Comparison of ENCODE assay signal across 24 mouse cellular contexts in genomic region chr2:146728693-146729092, GRCm38 (mm10).
DNase-seq lines count a peak whose midpoint lies in the region; ATAC-seq and TF ChIP-seq lines count a peak whose summit lies in the region.
"Had no signal": no experiment of that assay in that cellular context is flagged by ENCODE, and none has a peak within 500 bp of the region (broad histone marks: within the 10 kb centered on the region; RNA-seq: fewer than 3 reads in every experiment).

No protein-coding gene starts in this region.

- H3K27me3 ChIP-seq in MEL (ENCODE audit: control insufficient read depth in 1 of 2, insufficient read depth in 2 of 2, low read length in 2 of 2), result no peaks in the 10 kb centered on the region
- H3K27me3 ChIP-seq in heart, embryonic 10.5 days (ENCODE audit: insufficient read depth, poor library complexity, severe bottlenecking), result no peaks in the 10 kb centered on the region
- H3K27me3 ChIP-seq: embryonic facial prominence, embryonic 15.5 days had no signal

- no peak overlapping the region for H3K4me3 ChIP-seq in MEL (ENCODE audit: control insufficient read depth in 1 of 2, insufficient read depth in 1 of 2, low read depth in 2 of 2, low read length in 2 of 2)
- no peak overlapping the region for H3K4me3 ChIP-seq in heart, embryonic 10.5 days
- H3K4me3 ChIP-seq in lung, adult 2 months (replicated peaks; ENCODE audit: extremely low read depth, low read depth, low read length), result no peak overlapping the region
- H3K4me3 ChIP-seq: embryonic facial prominence, embryonic 13.5 days; embryonic facial prominence, embryonic 15.5 days; erythroblast, embryonic 14.5 days; forebrain, embryonic 10.5 days; forebrain, embryonic 12.5 days had no signal

- TF ChIP-seq CTCF in MEL (IDR thresholded peaks at IDR 0.05 in 2 of 3, conservative IDR thresholded peaks at IDR 0.05 in 1 of 3; ENCODE audit: control insufficient read depth in 1 of 3, insufficient read depth in 1 of 3, low read depth in 2 of 3, low read length in 3 of 3, poor library complexity in 1 of 3, severe bottlenecking in 1 of 3), result no peak
- no peak for TF ChIP-seq CTCF in lung, adult 2 months (IDR thresholded peaks at IDR 0.05; ENCODE audit: insufficient read depth, low read length)

- peak overlapping the region; percentile 56 for H3K27ac ChIP-seq in MEL (ENCODE audit: control insufficient read depth, low read depth, low read length)
- no peak overlapping the region for H3K27ac ChIP-seq in heart, embryonic 10.5 days
- H3K27ac ChIP-seq: embryonic facial prominence, embryonic 13.5 days; embryonic facial prominence, embryonic 15.5 days; forebrain, embryonic 10.5 days; forebrain, embryonic 12.5 days had no signal

- no peak for TF ChIP-seq POLR2A in MEL (IDR thresholded peaks at IDR 0.05; ENCODE audit: control insufficient read depth in 1 of 2, insufficient read depth in 1 of 2, low read depth in 1 of 2, low read length in 2 of 2, poor library complexity in 1 of 2)
- TF ChIP-seq POLR2A in lung, adult 2 months (IDR thresholded peaks at IDR 0.05; ENCODE audit: borderline replicate concordance, extremely low read depth, low read depth, low read length), result no peak

- H3K4me1 ChIP-seq in MEL (ENCODE audit: control insufficient read depth in 1 of 2, insufficient read depth in 2 of 2, low read length in 2 of 2), result peaks cover 7 to 18% of the 10 kb centered on the region in 2 experiments
- H3K4me1 ChIP-seq in heart, embryonic 10.5 days, result no peaks in the 10 kb centered on the region
- H3K4me1 ChIP-seq in lung, adult 2 months (ENCODE audit: control insufficient read depth, insufficient read depth, low read length), result no peaks in the 10 kb centered on the region
- H3K4me1 ChIP-seq: embryonic facial prominence, embryonic 13.5 days; embryonic facial prominence, embryonic 15.5 days had no signal

- TF ChIP-seq EP300 in MEL (IDR thresholded peaks at IDR 0.05; ENCODE audit: low read depth in 1 of 2, low read length in 2 of 2), result peak; percentile 45 to 83

- H3K36me3 ChIP-seq in MEL (ENCODE audit: control insufficient read depth in 1 of 2, insufficient read depth in 2 of 2, low read length in 2 of 2), result peaks cover 0 to 31% of the 10 kb centered on the region in 2 experiments; a peak in 2 of 4 replicates
- no peaks in the 10 kb centered on the region for H3K36me3 ChIP-seq in heart, embryonic 10.5 days
- H3K36me3 ChIP-seq: embryonic facial prominence, embryonic 13.5 days; embryonic facial prominence, embryonic 15.5 days; forebrain, embryonic 10.5 days; forebrain, embryonic 12.5 days had no signal

- ATAC-seq in granulocyte monocyte progenitor cell, adult 5-6 weeks (replicated peaks; ENCODE audit: poor library complexity, severe bottlenecking), result peak; percentile 40; the same call in 1 of the 2 replicates
- ATAC-seq in megakaryocyte, adult 5-6 weeks (ENCODE audit: poor library complexity, severe bottlenecking), result peak; percentile 51; the same call in 1 of the 2 replicates
- ATAC-seq: forebrain, embryonic 14.5 days; forebrain, embryonic 16.5 days had no signal

- DNase-seq in MEL (ENCODE audit: low read depth, low spot score) (peak; percentile 81), MEL-GATA-1-ER (ENCODE audit: extremely low read depth, low read depth) (peak; percentile 85)
- DNase-seq in heart, embryonic 10.5 days (ENCODE audit: low spot score), result no peak
- no peak for DNase-seq in right cerebral cortex, postnatal 4 days
- no peak for DNase-seq in cerebellum, postnatal 10 days
- DNase-seq in lung, adult 2 months, result no peak
- DNase-seq: adrenal gland, adult 2 months; adrenal gland, postnatal 10 days; adrenal gland, postnatal 25 days; cerebellum, adult 11 months; cerebellum, adult 18-20 months; cerebellum, adult 8-10 months; cerebellum, adult 9-11 months; cerebellum, postnatal 25 days; embryo, embryonic 11 days had no signal

- TF ChIP-seq RAD21 in MEL (IDR thresholded peaks at IDR 0.05; ENCODE audit: low read depth, low read length), result no peak

- no peaks in the 10 kb centered on the region for H3K9me3 ChIP-seq in MEL (replicated peaks; ENCODE audit: insufficient read depth, low read length)
- no peaks in the 10 kb centered on the region for H3K9me3 ChIP-seq in heart, embryonic 10.5 days
- H3K9me3 ChIP-seq: embryonic facial prominence, embryonic 13.5 days; embryonic facial prominence, embryonic 15.5 days; forebrain, embryonic 10.5 days; forebrain, embryonic 12.5 days had no signal

- H3K79me2 ChIP-seq in MEL (ENCODE audit: control insufficient read depth, insufficient read depth, low read length, poor library complexity), result no peaks in the 10 kb centered on the region

- no peak overlapping the region for H3K9ac ChIP-seq in MEL (ENCODE audit: control insufficient read depth, low read depth, low read length, poor library complexity, severe bottlenecking)
- H3K9ac ChIP-seq: embryonic facial prominence, embryonic 13.5 days; embryonic facial prominence, embryonic 15.5 days; forebrain, embryonic 12.5 days had no signal

TF ChIP-seq in MEL, 35 proteins besides CTCF, POLR2A, EP300 and RAD21:
- no peak for TF ChIP-seq MAX (IDR thresholded peaks at IDR 0.05; ENCODE audit: low read length)
- no peak for TF ChIP-seq BHLHE40 (IDR thresholded peaks at IDR 0.05; ENCODE audit: borderline replicate concordance, low read depth, low read length)
- TF ChIP-seq MYB (IDR thresholded peaks at IDR 0.05; ENCODE audit: low read depth, low read length), result no peak
- no peak for TF ChIP-seq CHD2 (IDR thresholded peaks at IDR 0.05; ENCODE audit: low read length)
- TF ChIP-seq RCOR1 (IDR thresholded peaks at IDR 0.05; ENCODE audit: low read depth, low read length), result 0 out of 2 replicates have a peak, but pooled peaks have one; percentile 40
- no peak for TF ChIP-seq ZKSCAN1 (IDR thresholded peaks at IDR 0.05; ENCODE audit: low read depth, low read length)
- no peak for TF ChIP-seq MAFK (IDR thresholded peaks at IDR 0.05; ENCODE audit: borderline replicate concordance, low read depth, low read length)
- peak; percentile 92 for TF ChIP-seq ETS1 (IDR thresholded peaks at IDR 0.05; ENCODE audit: low read depth, low read length)
- no peak for TF ChIP-seq NELFE (IDR thresholded peaks at IDR 0.05; ENCODE audit: low read depth, low read length)
- TF ChIP-seq MAZ (IDR thresholded peaks at IDR 0.05; ENCODE audit: low read depth, low read length), result no peak
- no peak for TF ChIP-seq ZMIZ1 (IDR thresholded peaks at IDR 0.05; ENCODE audit: low read depth, low read length)
- TF ChIP-seq KAT2A (conservative IDR thresholded peaks at IDR 0.05; ENCODE audit: low read depth, low read length), result no peak
- peak; percentile 58 for TF ChIP-seq TBP (IDR thresholded peaks at IDR 0.05; ENCODE audit: low read depth, low read length)
- no peak for TF ChIP-seq USF1 (IDR thresholded peaks at IDR 0.05; ENCODE audit: low read depth, low read length)
- no peak for TF ChIP-seq CHD1 (IDR thresholded peaks at IDR 0.05; ENCODE audit: low read depth, low read length)
- TF ChIP-seq TAL1 (IDR thresholded peaks at IDR 0.05; ENCODE audit: low read length), result peak; percentile 8; the same call in 1 of the 2 replicates
- no peak for TF ChIP-seq SMC3 (IDR thresholded peaks at IDR 0.05; ENCODE audit: low read depth, low read length)
- no peak for TF ChIP-seq JUND (IDR thresholded peaks at IDR 0.05; ENCODE audit: low read depth, low read length)
- no peak for TF ChIP-seq ZNF384 (IDR thresholded peaks at IDR 0.05; ENCODE audit: low read depth, low read length)
- no peak for TF ChIP-seq MXI1 (IDR thresholded peaks at IDR 0.05; ENCODE audit: low read depth, low read length)
- no peak for TF ChIP-seq POLR2AphosphoS2 (IDR thresholded peaks at IDR 0.05; ENCODE audit: low read length)
- TF ChIP-seq MYC (IDR thresholded peaks at IDR 0.05; ENCODE audit: low read depth, low read length), result no peak
- no peak for TF ChIP-seq E2F4 (IDR thresholded peaks at IDR 0.05; ENCODE audit: borderline replicate concordance, low read depth, low read length)
- TF ChIP-seq USF2 (IDR thresholded peaks at IDR 0.05; ENCODE audit: borderline replicate concordance in 1 of 2, insufficient read depth in 1 of 2, low read depth in 1 of 2, low read length in 2 of 2), result no peak
- no peak for TF ChIP-seq NRF1 (IDR thresholded peaks at IDR 0.05; ENCODE audit: insufficient read depth, low read depth, low read length, poor library complexity, severe bottlenecking)
- TF ChIP-seq GATA1 (IDR thresholded peaks at IDR 0.05; ENCODE audit: low read depth, low read length), result peak; percentile 50; the same call in 1 of the 2 replicates
- TF ChIP-seq MEF2A (IDR thresholded peaks at IDR 0.05; ENCODE audit: extremely low read depth, insufficient replicate concordance, low read depth, low read length, poor library complexity, severe bottlenecking), result no peak
- TF ChIP-seq TCF12 (IDR thresholded peaks at IDR 0.05; ENCODE audit: low read depth, low read length), result peak; percentile 34; the same call in 1 of the 2 replicates
- no peak for TF ChIP-seq POLR2AphosphoS5 (IDR thresholded peaks at IDR 0.05; ENCODE audit: borderline replicate concordance, low read depth, low read length)
- no peak for TF ChIP-seq UBTF (IDR thresholded peaks at IDR 0.05; ENCODE audit: borderline replicate concordance, insufficient read depth, low read depth, low read length)
- TF ChIP-seq ZC3H11A (IDR thresholded peaks at IDR 0.05; ENCODE audit: low read depth, low read length), result no peak
- TF ChIP-seq ELF1 (IDR thresholded peaks at IDR 0.05; ENCODE audit: low read depth, low read length), result no peak
- TF ChIP-seq GABPA (IDR thresholded peaks at IDR 0.05; ENCODE audit: low read depth, low read length), result no peak
- peak; percentile 58; the same call in 1 of the 2 replicates for TF ChIP-seq SIN3A (IDR thresholded peaks at IDR 0.05; ENCODE audit: low read length)
- no peak for TF ChIP-seq HCFC1 (IDR thresholded peaks at IDR 0.05; ENCODE audit: low read depth, low read length)
TF ChIP-seq in MEL: peak in this region for 7.

Comparison
In these comparisons a context has a peak if more than half of its experiments do, and no peak if none do; other contexts are left out.
1. DNase-seq: peak in MEL (single experiment) and MEL-GATA-1-ER (single experiment); none in heart, embryonic 10.5 days (single experiment), right cerebral cortex, postnatal 4 days (single experiment), cerebellum, postnatal 10 days (0 of 2) and lung, adult 2 months (single experiment).